Mouse (Mus musculus): ENCODE results near the gene Abcc2.

DNA sequence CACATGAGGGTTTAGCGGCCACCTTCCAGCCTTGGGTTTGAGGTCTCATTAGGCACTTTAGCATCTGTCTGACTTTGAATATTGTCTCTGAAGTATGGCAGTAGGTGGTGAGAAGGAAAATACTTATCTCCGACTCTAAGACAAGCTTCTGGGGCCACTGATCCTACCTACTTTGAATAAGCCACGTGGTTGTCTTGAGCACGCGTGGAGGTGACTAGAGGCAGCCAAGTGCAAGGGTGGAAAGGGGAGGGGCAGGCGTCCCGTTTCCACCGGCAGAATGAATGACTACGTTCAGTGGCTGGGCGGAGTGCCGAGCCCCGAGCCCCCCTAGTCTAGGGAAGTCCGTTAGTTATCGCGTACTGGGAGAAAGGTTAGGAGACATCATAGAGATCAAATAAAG is 65.1 kb downstream of the Abcc2 start:
- TF ChIP-seq GATA1 (IDR thresholded peaks at IDR 0.05; ENCODE audit: borderline replicate concordance, low read length) (no peak), FLI1 (IDR thresholded peaks at IDR 0.05; ENCODE audit: low read length) (no peak)

Measured in megakaryocyte, embryonic 14.5 days (primary cell).